Mouse (Mus musculus) testis, adult 2 months (tissue): ENCODE results near the gene Srp14. TPM values are rescaled to one million over a fixed set of nuclear protein-coding genes. Genes with fewer than 3 reads are reported as not detected.
A peak's percentile ranks its signal among the peaks of the same experiment; 100 is the strongest.

Experiments
- H3K27ac ChIP-seq: fragments of 200-500 bp; 2 replicates; pipeline ENCODE4 v1.5.1; 2012; ENCODE audit warnings: low read depth, low read length; ENCODE audit not compliant: control insufficient read depth, insufficient read depth
- H3K27me3 ChIP-seq: fragments of 200-500 bp; 2 replicates; pipeline ENCODE4 v1.6.1; 2012; ENCODE audit warnings: mild to moderate bottlenecking, low read length, moderate library complexity; ENCODE audit not compliant: control insufficient read depth, insufficient read depth
- H3K36me3 ChIP-seq: fragments of 200-500 bp; 2 replicates; pipeline ENCODE4 v1.6.1; 2012; ENCODE audit warnings: mild to moderate bottlenecking, low read length; ENCODE audit not compliant: control insufficient read depth, insufficient read depth
- H3K4me1 ChIP-seq: fragments of 200-500 bp; 2 replicates; pipeline ENCODE4 v1.6.1; 2012; ENCODE audit warnings: low read length; ENCODE audit not compliant: control insufficient read depth, insufficient read depth
- H3K4me3 ChIP-seq: fragments of 200-500 bp; 2 replicates; pipeline ENCODE4 v1.5.1; 2012; ENCODE audit warnings: low read depth, mild to moderate bottlenecking, low read length, moderate library complexity, mixed read lengths; ENCODE audit not compliant: control insufficient read depth
- CTCF ChIP-seq: fragments of 200-500 bp; IDR thresholded peaks from 2 replicates; pipeline ENCODE4 v1.5.1; 2012; ENCODE audit warnings: low read depth, mild to moderate bottlenecking, inconsistent platforms, low read length, moderate library complexity; ENCODE audit not compliant: control insufficient read depth, insufficient read depth, insufficient replicate concordance
- POLR2A ChIP-seq: fragments of 200-500 bp; IDR thresholded peaks from 2 replicates; pipeline ENCODE4 v1.6.1; 2012; ENCODE audit warnings: low read depth, mild to moderate bottlenecking, inconsistent platforms, low read length, moderate library complexity; ENCODE audit not compliant: control insufficient read depth
- polyA plus RNA-seq: library from polyadenylated mRNA; depleted of rRNA; stranded (reverse); fragments of >200 nt; gene quantifications from 2 replicates; pipeline ENCODE4 v1.2.3, GENCODE M21; 2012

The Srp14 gene
- polyA plus RNA-seq, 1 experiment = 159 TPM

DNA sequence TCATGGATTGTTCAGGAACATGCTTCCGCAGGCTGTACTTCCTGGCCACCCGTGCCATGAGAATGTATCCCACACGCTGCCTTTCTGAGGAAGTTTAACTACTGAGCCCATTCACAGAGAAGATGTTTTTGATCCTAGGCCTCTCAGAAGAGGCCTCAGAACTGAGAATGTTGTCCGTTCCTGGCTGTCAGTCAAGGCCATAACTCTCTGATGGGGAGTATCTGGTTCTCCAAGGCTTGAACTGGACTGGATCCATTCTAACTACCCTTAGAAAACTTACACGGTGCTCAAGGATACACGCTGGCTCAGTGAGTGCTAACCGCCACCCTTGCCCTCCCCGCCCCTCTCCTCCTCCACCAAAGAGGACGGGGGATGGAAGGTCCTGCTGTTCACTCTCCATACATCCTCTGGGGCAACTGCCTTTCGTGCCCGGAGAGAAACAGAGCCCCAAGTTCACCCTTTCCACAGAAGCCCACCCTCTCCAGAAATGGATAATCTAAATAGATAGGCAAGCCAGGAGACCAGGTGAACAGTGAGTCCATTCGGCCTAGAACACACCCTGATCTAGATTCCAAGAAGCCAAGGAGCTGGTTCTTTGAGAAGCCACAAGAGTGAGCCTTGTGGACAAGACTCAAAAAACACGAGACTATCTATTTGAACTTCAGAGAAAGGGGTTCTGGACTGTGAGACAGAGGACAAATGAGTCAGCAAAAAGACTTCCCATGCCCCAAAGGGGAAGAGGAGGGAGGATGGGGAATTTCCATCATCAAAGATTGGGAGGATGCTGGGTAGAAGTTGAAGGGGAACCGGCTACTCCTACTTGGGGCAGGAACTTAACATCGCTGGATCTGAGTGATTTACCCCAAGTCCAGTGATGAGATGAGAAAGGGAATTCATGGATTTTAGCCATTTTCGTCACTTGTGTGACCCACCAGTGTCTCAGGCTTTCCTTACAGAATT, 33.2 kb upstream of the Srp14 start:
- TF ChIP-seq POLR2A (no peak), CTCF (no peak)
- no peaks in the 10 kb centered on the region for H3K27me3 ChIP-seq
- H3K27ac ChIP-seq = peak overlapping the region; percentile 37; the same call in 1 of the 2 replicates
- H3K4me3 ChIP-seq = no peak overlapping the region
- no peaks in the 10 kb centered on the region for H3K36me3 ChIP-seq
- peaks cover 7% of the 10 kb centered on the region for H3K4me1 ChIP-seq

DNA sequence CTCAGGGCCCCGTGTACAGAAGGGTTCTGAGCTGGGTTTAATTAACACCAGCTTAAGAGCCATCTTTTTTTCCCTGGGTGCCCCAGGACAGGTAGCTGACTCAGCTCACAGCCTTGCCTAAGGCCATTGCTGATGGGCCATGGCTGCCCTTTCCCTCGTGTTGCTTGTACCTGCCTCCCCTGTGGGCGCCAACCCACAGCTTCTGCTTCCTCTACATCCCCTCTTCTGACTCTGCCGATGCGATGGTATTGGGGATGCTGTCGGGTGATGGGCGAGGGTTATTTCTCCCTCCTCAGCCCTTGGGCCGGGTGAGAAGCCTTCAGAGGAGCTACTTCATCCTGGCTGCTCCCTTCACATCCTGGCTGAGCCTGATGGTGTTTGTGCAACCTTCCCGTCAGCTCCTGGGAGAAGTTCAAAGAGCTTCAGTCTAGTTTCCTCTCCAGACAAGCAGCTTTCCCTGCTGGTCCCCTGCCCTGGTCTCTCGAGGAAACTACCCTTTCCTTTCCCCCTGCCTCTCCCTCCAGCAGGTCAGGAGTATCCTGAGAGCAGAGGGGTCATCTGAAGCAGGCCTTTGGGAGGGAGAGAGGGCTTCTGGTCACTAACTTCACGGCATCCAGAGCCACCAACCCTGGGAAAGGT, 32.4 kb upstream of the Srp14 start:
- H3K27me3 ChIP-seq = no peaks in the 10 kb centered on the region
- H3K36me3 ChIP-seq = no peaks in the 10 kb centered on the region
- peaks cover 7% of the 10 kb centered on the region for H3K4me1 ChIP-seq
- TF ChIP-seq CTCF = no peak
- no peak for TF ChIP-seq POLR2A
- no peak overlapping the region for H3K4me3 ChIP-seq
- peak overlapping the region; percentile 37; the same call in 1 of the 2 replicates for H3K27ac ChIP-seq

GRCm38 (mm10) chr2:118510447-118511310, 31.2 kb upstream of the Srp14 start:
- Histone ChIP-seq H3K4me1 (peaks cover 7% of the 10 kb centered on the region), H3K27ac (no peak overlapping the region), H3K4me3 (peak overlapping the region; percentile 5), H3K36me3 (no peaks in the 10 kb centered on the region), H3K27me3 (no peaks in the 10 kb centered on the region)
- TF ChIP-seq CTCF = no peak
- no peak for TF ChIP-seq POLR2A

GRCm38 (mm10) chr2:118509688-118510446, 30.4 kb upstream of the Srp14 start:
- Histone ChIP-seq H3K27me3 (no peaks in the 10 kb centered on the region), H3K27ac (no peak overlapping the region), H3K4me3 (no peak overlapping the region), H3K4me1 (peaks cover 7% of the 10 kb centered on the region), H3K36me3 (no peaks in the 10 kb centered on the region)
- TF ChIP-seq CTCF = no peak
- TF ChIP-seq POLR2A = no peak

GRCm38 (mm10) chr2:118507126-118507525, 27.6 kb upstream of the Srp14 start:
- TF ChIP-seq POLR2A = no peak
- TF ChIP-seq CTCF = no peak
- Histone ChIP-seq H3K27me3 (no peaks in the 10 kb centered on the region), H3K4me3 (no peak overlapping the region), H3K4me1 (peaks cover 2% of the 10 kb centered on the region), H3K36me3 (no peaks in the 10 kb centered on the region), H3K27ac (no peak overlapping the region)

DNA sequence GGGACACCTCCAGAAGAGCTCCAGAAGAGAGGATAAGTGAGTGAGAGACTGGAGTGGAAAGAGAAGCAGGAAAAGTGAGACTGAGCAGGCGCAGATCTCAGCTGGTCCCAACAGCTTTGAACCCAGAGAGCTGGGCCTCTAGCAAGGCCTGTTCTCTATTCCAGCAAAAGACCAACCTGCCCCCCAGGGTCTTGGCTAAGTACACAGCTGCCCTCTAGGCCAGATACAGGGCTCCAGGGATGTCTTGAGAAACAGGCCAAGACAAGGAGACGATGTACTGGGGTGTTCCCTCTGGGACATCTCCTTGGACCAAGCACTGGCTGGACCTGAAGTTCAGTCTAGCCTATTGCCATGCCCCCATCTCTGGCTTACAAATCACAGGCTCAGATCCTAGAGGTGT, 20.7 kb upstream of the Srp14 start:
- TF ChIP-seq CTCF (no peak), POLR2A (no peak)
- H3K4me3 ChIP-seq = no peak overlapping the region
- no peaks in the 10 kb centered on the region for H3K27me3 ChIP-seq
- H3K27ac ChIP-seq = no peak overlapping the region
- no peaks in the 10 kb centered on the region for H3K36me3 ChIP-seq
- H3K4me1 ChIP-seq = peaks cover 3% of the 10 kb centered on the region; the same call in 1 of the 2 replicates
